Mouse (Mus musculus) large intestine, adult 2 months (tissue): ENCODE results near the gene Usp30. TPM values are rescaled to one million over a fixed set of nuclear protein-coding genes. Genes with fewer than 3 reads are reported as not detected.

Source experiments
- DNase-seq: peaks from one replicate; pipeline ENCODE4 v3.0.0-alpha.2; 2012; ENCODE audit warnings: low read depth, low spot score
- WGBS: fragments of 180-500 bp; shearing (Covaris S2); methylation state at CpG from one replicate; pipeline ENCODE4 v1.1.7; 2018; 5-methylcytosine and 5-hydroxymethylcytosine counted together
- polyA plus RNA-seq: library from polyadenylated mRNA; depleted of rRNA; stranded (reverse); fragments of >200 nt; gene quantifications from 2 replicates; pipeline ENCODE4 v1.2.3, GENCODE M21; 2012; rRNA removed

Gene Usp30
- 11.2 and 14.7 TPM in 2 replicates for polyA plus RNA-seq

DNA sequence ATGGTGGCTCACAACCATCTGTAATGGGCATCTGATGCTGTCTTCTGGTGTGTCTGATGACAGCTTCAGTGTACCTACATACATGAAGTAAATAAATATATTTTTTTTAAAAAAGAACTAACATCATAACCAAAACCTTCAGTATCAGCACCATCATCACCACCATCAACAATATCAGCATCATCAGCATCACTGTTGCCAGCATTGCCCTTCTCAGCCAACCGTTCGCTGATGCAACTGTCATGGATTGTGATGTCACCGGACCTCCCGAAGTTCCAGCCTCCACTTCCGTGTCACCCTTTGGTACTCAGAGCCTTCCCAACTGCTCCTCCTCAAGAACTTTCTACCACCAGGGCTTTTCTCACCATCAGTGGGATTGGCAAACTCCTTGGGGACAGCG lies at the start of gene Usp30:
Gene Usp30 (plus strand): TSS at position 301 of the 400 bp plus-strand sequence.
- 89% methylated on average over 6 of the region's 6 CpGs for WGBS
- no peak for DNase-seq

- DNase-seq: no peak
- 42% methylated on average over 6 of the region's 6 CpGs for WGBS
Observed at GRCm38 (mm10) chr5:114024390-114024789, 40.9 kb upstream of the Usp30 start.

- DNase-seq: no peak
- 10% methylated on average over 10 of the region's 10 CpGs for WGBS
Observed at GRCm38 (mm10) chr5:114024885-114025284, 40.4 kb upstream of the Usp30 start.

GRCm38 (mm10) chr5:114027217-114027944 lies 37.9 kb upstream of the Usp30 start:
- DNase-seq: no peak
- 80% methylated on average over 12 of the region's 12 CpGs for WGBS

GRCm38 (mm10) chr5:114028111-114028510 lies 37.1 kb upstream of the Usp30 start:
- no peak for DNase-seq
- WGBS: 83% methylated on average over 12 of the region's 12 CpGs

- no peak for DNase-seq
- WGBS: 89% methylated on average over 12 of the region's 12 CpGs
Observed at GRCm38 (mm10) chr5:114030652-114031051, 34.6 kb upstream of the Usp30 start.

GRCm38 (mm10) chr5:114032161-114032763 lies 33.0 kb upstream of the Usp30 start:
- 78% methylated on average over 3 of the region's 3 CpGs for whole genome bisulfite sequencing
- no peak for DNase-seq

- WGBS: 80% methylated on average over 7 of the region's 7 CpGs
- no peak for DNase-seq
Observed at GRCm38 (mm10) chr5:114034393-114034792, 30.9 kb upstream of the Usp30 start.

GRCm38 (mm10) chr5:114035111-114035510 lies 30.1 kb upstream of the Usp30 start:
- 42% methylated on average over 10 of the region's 10 CpGs for WGBS

GRCm38 (mm10) chr5:114040508-114040907 lies 24.8 kb upstream of the Usp30 start:
- 24% methylated on average over 8 of the region's 8 CpGs for WGBS
- DNase-seq: no peak

More at GRCm38 (mm10) chr5:114035111-114035510, 30.1 kb upstream of the Usp30 start:
- DNase-seq: no peak

DNA sequence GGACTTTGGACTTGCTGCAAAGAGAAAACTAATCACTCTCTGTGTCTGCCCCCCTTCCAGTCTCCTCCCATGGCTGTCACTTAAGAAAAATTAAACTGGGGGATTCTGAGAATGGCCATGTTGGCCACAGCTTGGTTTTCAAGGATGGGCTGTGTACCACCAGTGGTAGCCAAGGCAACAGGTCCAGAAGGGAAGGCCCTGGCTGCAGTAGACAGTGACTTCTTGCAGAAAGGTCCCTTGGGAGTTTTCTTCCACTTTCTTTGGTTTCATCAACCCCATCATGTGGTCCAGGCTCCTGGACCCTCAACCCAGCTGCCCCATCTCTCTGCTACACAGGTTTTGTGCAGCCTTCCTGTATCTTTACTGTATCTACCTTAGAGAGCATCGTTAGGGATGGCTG lies 24.4 kb upstream of the Usp30 start:
- WGBS: 50% methylated on average over 1 of the region's 1 CpGs
- DNase-seq: no peak

DNA sequence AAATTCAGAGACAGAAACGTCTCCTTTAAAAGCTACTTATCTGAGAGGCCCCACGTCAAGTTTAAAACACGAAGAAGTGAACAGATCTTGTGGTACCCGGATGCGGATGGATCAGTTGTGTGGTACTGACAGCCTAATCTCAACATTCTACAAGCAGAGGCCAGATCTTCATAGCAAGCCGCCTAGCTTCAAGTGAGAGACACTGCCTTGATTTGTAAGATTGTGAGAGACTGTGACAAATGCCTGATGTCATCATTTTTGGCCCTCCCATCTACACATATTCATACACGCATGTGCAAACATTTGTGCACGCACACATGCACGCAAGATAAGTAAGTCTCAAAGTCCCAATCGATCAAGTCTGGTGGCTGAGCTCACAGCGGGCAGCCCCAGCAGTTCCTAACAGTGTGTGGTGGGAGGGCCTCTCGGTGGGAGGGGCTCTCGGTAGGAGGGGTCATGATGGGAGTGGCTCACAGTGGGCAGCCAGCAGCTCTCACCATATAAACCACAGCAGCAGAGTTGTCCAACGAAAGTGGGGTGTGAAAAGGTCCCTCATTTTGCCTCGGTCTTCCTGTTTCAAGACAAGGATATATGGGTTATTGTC lies 23.8 kb upstream of the Usp30 start:
- peak; percentile 4 for DNase-seq

DNA sequence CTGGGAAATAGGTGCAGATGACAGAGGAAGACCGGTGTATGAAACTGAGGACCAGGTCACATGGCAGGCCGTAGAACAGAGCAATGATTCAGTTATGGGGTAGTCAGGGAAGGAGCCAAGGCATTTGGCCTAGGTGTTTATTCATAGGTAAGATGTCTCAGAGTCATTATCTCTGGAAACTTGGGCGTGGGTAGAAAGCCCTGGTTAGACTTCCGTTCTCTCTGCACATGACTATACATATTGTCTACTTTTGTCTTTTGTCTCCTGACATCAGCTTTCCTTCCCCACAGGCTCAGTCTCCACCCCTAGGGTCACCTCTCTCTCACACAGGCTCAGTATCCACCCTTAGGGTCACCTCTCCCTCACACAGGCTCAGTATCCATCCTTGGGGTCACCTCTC lies 21.5 kb upstream of the Usp30 start:
- no peak for DNase-seq
- 40% methylated on average over 4 of the region's 4 CpGs for WGBS

More for the DNA sequence above, 23.8 kb upstream of the Usp30 start:
- WGBS: 7% methylated on average over 15 of the region's 15 CpGs

GRCm38 (mm10) chr5:114045134-114045533 lies 20.1 kb upstream of the Usp30 start:
- DNase-seq: peak; percentile 6
- WGBS: 33% methylated on average over 1 of the region's 1 CpGs

DNA sequence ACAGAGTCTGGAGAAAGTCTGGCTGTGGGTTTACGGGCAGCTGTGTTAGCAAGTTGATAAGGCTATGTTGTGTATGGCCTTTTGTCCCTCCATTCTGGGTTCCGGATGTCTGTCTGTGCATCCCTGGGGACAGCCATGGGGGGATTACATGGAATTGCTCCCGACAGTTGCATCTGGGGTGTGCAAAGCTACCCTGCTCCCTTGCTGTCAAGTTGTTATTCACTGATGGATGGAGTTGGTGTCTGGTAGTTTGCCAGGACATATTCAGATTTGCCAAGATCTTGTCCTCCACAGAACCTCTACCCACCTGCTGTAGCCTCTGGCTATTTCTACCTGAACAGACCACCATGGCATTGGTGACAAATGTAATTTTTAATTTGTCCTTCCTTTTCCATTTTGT lies 19.1 kb upstream of the Usp30 start:
- 55% methylated on average over 3 of the region's 3 CpGs for WGBS

GRCm38 (mm10) chr5:114046604-114047003 lies 18.7 kb upstream of the Usp30 start:
- WGBS: 38% methylated on average over 3 of the region's 3 CpGs
- DNase-seq: no peak

More for the DNA sequence above, 19.1 kb upstream of the Usp30 start:
- no peak for DNase-seq

GRCm38 (mm10) chr5:114047182-114047581 lies 18.1 kb upstream of the Usp30 start:
- DNase-seq: no peak
- WGBS: 83% methylated on average over 5 of the region's 5 CpGs

DNA sequence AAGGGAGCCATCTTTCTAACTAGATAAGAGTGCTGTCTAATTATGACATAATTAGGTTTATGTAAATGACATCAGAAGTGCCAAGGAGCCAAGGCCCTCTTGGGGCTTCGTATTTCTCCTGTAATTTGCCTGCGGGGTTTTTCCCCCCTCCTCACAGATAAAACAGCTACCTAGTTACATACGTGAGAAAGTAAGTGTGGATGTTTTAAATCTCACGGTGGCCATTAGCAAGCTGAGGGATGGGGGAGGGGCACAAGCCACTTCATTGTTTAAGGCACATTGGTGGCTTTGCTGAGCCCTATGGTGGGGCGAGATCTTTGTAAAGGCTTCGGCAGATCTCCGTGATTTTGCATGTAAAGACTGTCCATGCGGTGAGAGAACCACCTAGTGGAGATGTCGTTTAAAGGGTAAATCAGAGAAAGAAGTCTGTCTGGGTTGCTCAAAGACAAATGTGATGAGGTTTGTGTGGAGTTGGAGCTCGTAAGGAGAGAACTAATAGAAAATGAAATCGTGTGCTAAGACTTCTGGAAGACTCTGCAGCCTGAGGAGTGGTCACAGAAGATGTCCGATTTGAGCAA lies 16.4 kb upstream of the Usp30 start:
- 47% methylated on average over 12 of the region's 12 CpGs for WGBS

GRCm38 (mm10) chr5:114052246-114052761 lies 13.0 kb upstream of the Usp30 start:
- peak; percentile 19 for DNase-seq
- WGBS: 11% methylated on average over 9 of the region's 9 CpGs

More for the DNA sequence above, 16.4 kb upstream of the Usp30 start:
- DNase-seq: no peak

DNA sequence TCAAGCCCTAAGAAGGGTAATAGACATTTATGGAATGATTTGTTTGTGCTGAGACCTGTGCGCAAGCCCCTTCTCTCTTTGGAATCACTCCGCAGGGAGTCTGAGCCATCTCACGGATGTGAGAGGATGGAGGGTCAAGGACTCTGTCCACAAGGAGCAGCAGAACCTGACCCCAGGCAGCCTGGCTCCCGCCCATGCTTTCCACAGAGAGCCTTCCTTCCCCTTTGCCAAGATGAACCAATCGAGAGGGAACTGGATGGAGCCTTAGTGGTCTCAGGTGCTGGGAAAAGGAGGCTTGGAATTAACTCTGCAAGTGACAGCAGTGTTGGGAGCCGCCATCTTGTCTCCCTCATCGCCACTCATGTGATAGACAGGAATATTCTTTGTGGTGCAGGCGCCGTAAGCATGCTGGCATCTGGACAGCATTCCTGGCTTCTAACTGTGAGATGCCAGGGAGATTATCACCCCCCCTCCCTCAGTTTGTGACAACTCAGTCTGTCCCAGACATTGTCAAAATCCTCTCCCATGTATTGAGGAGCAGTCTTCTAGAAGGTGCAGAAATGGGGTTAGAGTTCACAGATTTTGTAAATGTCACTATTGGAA lies 8.0 kb upstream of the Usp30 start:
- WGBS: 60% methylated on average over 9 of the region's 9 CpGs
- no peak for DNase-seq
